ENCODE assay signal across 22 mouse cellular contexts in the genomic region with DNA sequence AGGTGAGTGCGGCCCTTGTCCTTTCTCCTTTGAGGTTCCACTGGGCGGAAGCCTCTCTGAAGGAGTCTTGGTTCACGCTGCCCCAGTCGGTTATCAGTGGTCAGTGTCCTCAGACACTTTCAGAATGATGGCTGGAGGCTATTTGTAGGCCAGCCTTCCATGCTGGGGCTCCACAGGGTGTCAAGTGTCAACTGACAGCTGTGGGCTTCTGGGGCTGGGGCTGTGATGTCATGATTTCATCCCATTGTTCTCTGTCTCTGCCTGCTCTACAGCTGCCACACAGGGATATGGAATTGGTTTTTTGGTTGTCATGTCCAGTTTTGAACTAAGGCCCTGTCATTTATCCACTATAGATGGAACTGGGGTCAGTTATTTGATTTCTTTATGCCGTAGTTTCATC. TPM values are rescaled to one million over a fixed set of nuclear protein-coding genes. Genes with fewer than 3 reads are reported as not detected.
DNase-seq lines count a peak whose midpoint lies in the region; ATAC-seq and TF ChIP-seq lines count a peak whose summit lies in the region.
"Had no signal": no experiment of that assay in that cellular context is flagged by ENCODE, and none has a peak within 500 bp of the region (broad histone marks: within the 10 kb centered on the region; RNA-seq: fewer than 3 reads in every experiment).

No protein-coding gene starts in this region.

- H3K4me3 ChIP-seq in midbrain, embryonic 11.5 days (ENCODE audit: low read depth, low read length), result no peak overlapping the region
- H3K4me3 ChIP-seq in midbrain, postnatal 0 days (ENCODE audit: low read depth, low read length), result no peak overlapping the region
- no peak overlapping the region for H3K4me3 ChIP-seq in myocyte
- H3K4me3 ChIP-seq in lung, postnatal 0 days (ENCODE audit: low read depth, low read length), result no peak overlapping the region
- H3K4me3 ChIP-seq: embryonic facial prominence, embryonic 12.5 days; forebrain, embryonic 12.5 days; heart, adult 2 months; heart, embryonic 15.5 days; hindbrain, embryonic 15.5 days had no signal

- no peaks in the 10 kb centered on the region for H3K79me2 ChIP-seq in myocyte (ENCODE audit: control insufficient read depth, insufficient read depth)

- no peaks in the 10 kb centered on the region for H3K9me3 ChIP-seq in midbrain, embryonic 11.5 days (ENCODE audit: control insufficient read depth, low read length)
- no peaks in the 10 kb centered on the region for H3K9me3 ChIP-seq in midbrain, postnatal 0 days (ENCODE audit: low read length)
- H3K9me3 ChIP-seq in lung, postnatal 0 days (ENCODE audit: low read length), result no peaks in the 10 kb centered on the region
- H3K9me3 ChIP-seq: embryonic facial prominence, embryonic 12.5 days; forebrain, embryonic 12.5 days; heart, embryonic 15.5 days; hindbrain, embryonic 15.5 days had no signal

- no peaks in the 10 kb centered on the region for H3K27me3 ChIP-seq in midbrain, embryonic 11.5 days (ENCODE audit: control insufficient read depth, insufficient read depth, low read length)
- H3K27me3 ChIP-seq in midbrain, postnatal 0 days (ENCODE audit: insufficient read depth, low read length), result no peaks in the 10 kb centered on the region
- H3K27me3 ChIP-seq in myocyte (ENCODE audit: control insufficient read depth, insufficient read depth, insufficient read length), result no peaks in the 10 kb centered on the region
- no peaks in the 10 kb centered on the region for H3K27me3 ChIP-seq in lung, postnatal 0 days (replicated peaks; ENCODE audit: insufficient read depth, low read length)
- H3K27me3 ChIP-seq: embryonic facial prominence, embryonic 12.5 days; forebrain, embryonic 12.5 days; hindbrain, embryonic 15.5 days had no signal

- H3K27ac ChIP-seq in midbrain, embryonic 11.5 days (ENCODE audit: low read depth, low read length), result no peak overlapping the region
- H3K27ac ChIP-seq in midbrain, postnatal 0 days (ENCODE audit: low read depth, low read length), result no peak overlapping the region
- H3K27ac ChIP-seq in lung, postnatal 0 days (ENCODE audit: low read length), result no peak overlapping the region
- H3K27ac ChIP-seq: embryonic facial prominence, embryonic 12.5 days; forebrain, embryonic 12.5 days; heart, adult 2 months; heart, embryonic 15.5 days; hindbrain, embryonic 15.5 days had no signal

- no peak overlapping the region for H3ac ChIP-seq in myocyte (ENCODE audit: control insufficient read depth, insufficient read length)

- TF ChIP-seq CTCF in midbrain, postnatal 0 days (IDR thresholded peaks at IDR 0.05), result no peak
- no peak for TF ChIP-seq CTCF in lung, postnatal 0 days (IDR thresholded peaks at IDR 0.05)

- no peaks in the 10 kb centered on the region for H3K4me1 ChIP-seq in midbrain, embryonic 11.5 days (ENCODE audit: control insufficient read depth, insufficient read depth, low read length)
- no peaks in the 10 kb centered on the region for H3K4me1 ChIP-seq in midbrain, postnatal 0 days (ENCODE audit: insufficient read depth, low read length)
- no peaks in the 10 kb centered on the region for H3K4me1 ChIP-seq in lung, postnatal 0 days (ENCODE audit: insufficient read depth, low read depth, low read length)
- H3K4me1 ChIP-seq: embryonic facial prominence, embryonic 12.5 days; heart, embryonic 15.5 days; hindbrain, embryonic 15.5 days had no signal

- DNase-seq in embryo, embryonic 10.5 days (ENCODE audit: low spot score), result peak; percentile 49
- DNase-seq in embryo, embryonic 9.5 days (ENCODE audit: extremely low spot score), result no peak
- DNase-seq in midbrain, embryonic 11.5 days (ENCODE audit: low spot score, missing footprints), result peak; percentile 84
- DNase-seq in midbrain, postnatal 0 days (ENCODE audit: low spot score), result no peak
- no peak for DNase-seq in layer of hippocampus, postnatal 14 days (ENCODE audit: low spot score in 2 of 2)
- no peak for DNase-seq in lung, postnatal 0 days (ENCODE audit: low spot score)
- DNase-seq: adrenal gland, postnatal 14 days; cerebellum, adult 2 months; cerebellum, postnatal 10 days; gastrocnemius, postnatal 14 days; heart, adult 2 months; heart, postnatal 14 days had no signal

- H3K36me3 ChIP-seq in midbrain, embryonic 11.5 days (ENCODE audit: control insufficient read depth, insufficient read depth, low read length), result no peaks in the 10 kb centered on the region
- peaks cover 34% of the 10 kb centered on the region; the same call in 1 of the 2 replicates for H3K36me3 ChIP-seq in midbrain, postnatal 0 days (ENCODE audit: insufficient read depth, low read length)
- no peaks in the 10 kb centered on the region for H3K36me3 ChIP-seq in myocyte (ENCODE audit: control insufficient read depth, insufficient read depth)
- no peaks in the 10 kb centered on the region for H3K36me3 ChIP-seq in lung, postnatal 0 days (ENCODE audit: insufficient read depth, low read length)
- H3K36me3 ChIP-seq: embryonic facial prominence, embryonic 12.5 days had no signal

- TF ChIP-seq EP300 in lung, postnatal 0 days (IDR thresholded peaks at IDR 0.05), result no peak

- ATAC-seq in midbrain, embryonic 11.5 days (ENCODE audit: low FRiP score), result no peak
- no peak for ATAC-seq in midbrain, postnatal 0 days (ENCODE audit: low FRiP score)
- no peak for ATAC-seq in lung, postnatal 0 days
- ATAC-seq: activated CD4-positive, CD25-positive, alpha-beta regulatory T cell, adult 4 months; forebrain, embryonic 16.5 days; Patski had no signal

- 77% methylated on average over 5 of the region's 5 CpGs for WGBS in midbrain, embryonic 11.5 days
- WGBS in midbrain, postnatal 0 days, result 74% methylated on average over 5 of the region's 5 CpGs
- 77% methylated on average over 5 of the region's 5 CpGs for WGBS in lung, postnatal 0 days

- no peak for TF ChIP-seq POLR2A in myocyte (IDR thresholded peaks at IDR 0.05; ENCODE audit: insufficient read length, low read depth)

- H3K4me2 ChIP-seq in midbrain, embryonic 11.5 days, result no peak overlapping the region
- no peak overlapping the region for H3K4me2 ChIP-seq in midbrain, postnatal 0 days (ENCODE audit: low read depth, low read length, poor library complexity, severe bottlenecking)
- no peak overlapping the region for H3K4me2 ChIP-seq in myocyte (ENCODE audit: low read depth)
- no peak overlapping the region for H3K4me2 ChIP-seq in lung, postnatal 0 days (replicated peaks; ENCODE audit: low read depth, low read length)
- H3K4me2 ChIP-seq: embryonic facial prominence, embryonic 12.5 days; forebrain, embryonic 12.5 days; heart, embryonic 11.5 days; heart, embryonic 15.5 days; hindbrain, embryonic 15.5 days had no signal

- H3K9ac ChIP-seq in midbrain, embryonic 11.5 days (ENCODE audit: low read length), result no peak overlapping the region
- no peak overlapping the region for H3K9ac ChIP-seq in midbrain, postnatal 0 days (replicated peaks; ENCODE audit: low read length, poor library complexity, severe bottlenecking)
- no peak overlapping the region for H3K9ac ChIP-seq in lung, postnatal 0 days (replicated peaks; ENCODE audit: low read depth)
- H3K9ac ChIP-seq: embryonic facial prominence, embryonic 12.5 days; forebrain, embryonic 12.5 days; heart, embryonic 15.5 days; hindbrain, embryonic 15.5 days had no signal

TF ChIP-seq in myocyte, 11 proteins besides CTCF, POLR2A, EP300 and RAD21:
- TF ChIP-seq MYOD1 (IDR thresholded peaks at IDR 0.05; ENCODE audit: control insufficient read depth in 1 of 3, insufficient read length in 2 of 3, low read depth in 2 of 3) (peak in 2 of 3 experiments; percentile 35 to 71), TCF12 (IDR thresholded peaks at IDR 0.05; ENCODE audit: insufficient read depth, poor library complexity, severe bottlenecking) (no peak), POLR2AphosphoS2 (IDR thresholded peaks at IDR 0.05; ENCODE audit: insufficient read length, low read depth) (no peak), MYOG (IDR thresholded peaks at IDR 0.05; ENCODE audit: control insufficient read depth in 1 of 3, insufficient read depth in 1 of 3, insufficient read length in 2 of 3, low read depth in 2 of 3) (peak in 2 of 3 experiments; percentile 66 to 67)

RNA-seq across cellular contexts. Expression of gene 1700010I14Rik, which starts 36.5 kb away (rescaled TPM):
- polyA plus RNA-seq in midbrain, embryonic 11.5 days (2014; fragmentation: Nextera tagmentation; extraction: Ambion mirVana), result 2.7 and 3.2 TPM in 2 replicates
- total RNA-seq in midbrain, postnatal 0 days (2014; rRNA removed), result 2.2 and 2.3 TPM in 2 replicates
- 3.6 and 4.1 TPM in 2 replicates for polyA plus RNA-seq in midbrain, postnatal 0 days (2015; fragmentation: Nextera tagmentation; extraction: Ambion mirVana)
- polyA plus RNA-seq in myocyte (2012; fragmentation: generic; extraction: Trizol), result not detected
- total RNA-seq in layer of hippocampus, postnatal 14 days (2021), result 1 to 10 TPM; 1.5 to 2.5 TPM
- 2.7 and 2.8 TPM in 2 replicates for polyA plus RNA-seq in lung, postnatal 0 days (2015; fragmentation: Nextera tagmentation; extraction: Ambion mirVana)
- polyA plus RNA-seq: C2C12 had no signal

Comparison
In these comparisons a context has a peak if more than half of its experiments do, and no peak if none do; other contexts are left out.
1. DNase-seq: peak in embryo, embryonic 10.5 days (single experiment) and midbrain, embryonic 11.5 days (single experiment); none in embryo, embryonic 9.5 days (single experiment), midbrain, postnatal 0 days (single experiment), layer of hippocampus, postnatal 14 days (0 of 2) and lung, postnatal 0 days (single experiment).